Comparison of ENCODE assay signal across 27 mouse cellular contexts in the genomic region with DNA sequence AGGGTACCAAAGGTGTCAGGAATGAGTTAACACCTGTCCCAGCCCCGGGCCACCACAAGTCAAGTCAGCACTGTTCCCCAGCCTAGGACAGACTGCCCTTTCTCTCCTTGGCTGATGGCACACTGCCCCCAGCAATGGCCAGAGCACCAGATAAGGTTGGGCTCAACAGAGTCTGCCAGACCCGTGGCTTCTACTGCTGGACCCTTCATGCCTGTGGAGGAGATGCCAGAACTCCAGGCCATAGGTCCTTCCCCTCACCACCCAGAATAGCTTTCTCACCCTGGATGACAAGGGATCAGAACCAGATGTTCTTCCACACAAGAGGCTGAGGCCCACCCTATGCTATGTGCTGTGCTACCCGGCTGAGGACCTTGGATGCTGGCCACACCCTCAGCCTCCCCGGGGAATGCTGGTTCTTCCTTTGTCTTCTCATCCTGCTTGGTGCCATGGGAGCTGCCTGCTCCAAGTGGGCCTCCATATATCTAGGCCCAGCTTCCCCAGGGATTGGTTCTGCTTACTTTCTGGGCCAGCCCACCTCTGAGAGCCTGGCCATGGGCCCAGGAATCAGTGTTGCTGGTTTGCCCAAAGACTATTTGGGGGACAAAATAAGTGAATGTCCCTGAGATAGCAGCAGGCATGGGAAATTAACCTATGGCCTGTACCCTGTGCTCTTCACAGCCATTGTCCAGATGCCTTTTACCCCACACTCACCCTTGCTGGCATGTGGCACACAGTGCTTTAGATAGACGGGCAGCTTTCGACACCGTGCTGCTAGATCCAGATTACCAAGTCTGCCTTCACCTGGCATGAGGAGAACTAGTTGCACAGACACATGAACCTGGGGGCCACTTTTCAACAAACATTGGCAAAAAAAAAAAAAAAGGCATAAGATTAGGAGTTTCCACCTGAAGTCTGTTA.
DNase-seq lines count a peak whose midpoint lies in the region; ATAC-seq lines count a peak whose summit lies in the region.
"Had no signal": no experiment of that assay in that cellular context is flagged by ENCODE, and none has a peak within 500 bp of the region (broad histone marks: within the 10 kb centered on the region; RNA-seq: fewer than 3 reads in every experiment).

No protein-coding gene starts in this region.

- no peaks in the 10 kb centered on the region for H3K36me3 ChIP-seq in midbrain, embryonic 16.5 days (ENCODE audit: control insufficient read depth, insufficient read depth, low read length)
- H3K36me3 ChIP-seq in midbrain, embryonic 14.5 days (ENCODE audit: control insufficient read depth, insufficient read depth, low read length), result no peaks in the 10 kb centered on the region
- H3K36me3 ChIP-seq: embryonic facial prominence, embryonic 13.5 days; heart, embryonic 13.5 days; limb, embryonic 12.5 days; liver, embryonic 15.5 days; midbrain, embryonic 12.5 days had no signal

- H3K9ac ChIP-seq in midbrain, embryonic 16.5 days (ENCODE audit: low read depth, low read length), result no peak overlapping the region
- no peak overlapping the region for H3K9ac ChIP-seq in midbrain, embryonic 14.5 days (replicated peaks; ENCODE audit: low read length)
- H3K9ac ChIP-seq: embryonic facial prominence, embryonic 13.5 days; heart, embryonic 13.5 days; limb, embryonic 12.5 days; liver, embryonic 15.5 days; lung, embryonic 14.5 days; midbrain, embryonic 12.5 days had no signal

- no peak overlapping the region for H3K4me2 ChIP-seq in midbrain, embryonic 16.5 days (ENCODE audit: low read length)
- H3K4me2 ChIP-seq in midbrain, embryonic 14.5 days (ENCODE audit: low read length), result no peak overlapping the region
- H3K4me2 ChIP-seq: embryonic facial prominence, embryonic 13.5 days; heart, embryonic 13.5 days; limb, embryonic 12.5 days; liver, embryonic 15.5 days; lung, embryonic 14.5 days; midbrain, embryonic 12.5 days had no signal

- no peaks in the 10 kb centered on the region for H3K4me1 ChIP-seq in midbrain, embryonic 16.5 days (ENCODE audit: control insufficient read depth, insufficient read depth, low read length)
- H3K4me1 ChIP-seq in midbrain, embryonic 14.5 days (ENCODE audit: control insufficient read depth, insufficient read depth, low read length), result no peaks in the 10 kb centered on the region
- H3K4me1 ChIP-seq: limb, embryonic 12.5 days; liver, embryonic 15.5 days; megakaryocyte, embryonic 14.5 days; midbrain, embryonic 12.5 days had no signal

- peak; percentile 46 for DNase-seq in gastrocnemius, postnatal 25 days
- no peak for DNase-seq in gastrocnemius, adult 8-10 months (ENCODE audit: low spot score in 2 of 2)
- DNase-seq in midbrain, embryonic 14.5 days, result no peak
- DNase-seq in heart, postnatal 10 days, result peak; percentile 72 to 75
- peak; percentile 31 for DNase-seq in skeletal muscle tissue, adult 2 months (ENCODE audit: low read depth, low spot score)
- no peak for DNase-seq in layer of hippocampus, adult 18-20 months (ENCODE audit: low spot score in 2 of 2)
- DNase-seq in lung, postnatal 36 days, result no peak
- DNase-seq: adrenal gland, postnatal 14 days; cerebellum, adult 11-12 months; cerebellum, adult 9-11 months; gastrocnemius, postnatal 10 days; kidney, adult 8-10 months; lung, embryonic 14.5 days; lung, postnatal 4 days; thymus, postnatal 14 days had no signal

- no peaks in the 10 kb centered on the region for H3K27me3 ChIP-seq in midbrain, embryonic 16.5 days (ENCODE audit: control insufficient read depth, insufficient read depth, low read depth, low read length)
- no peaks in the 10 kb centered on the region for H3K27me3 ChIP-seq in midbrain, embryonic 14.5 days (ENCODE audit: control insufficient read depth, insufficient read depth, low read length)
- H3K27me3 ChIP-seq: embryonic facial prominence, embryonic 13.5 days; heart, embryonic 13.5 days; limb, embryonic 12.5 days; liver, embryonic 15.5 days; midbrain, embryonic 12.5 days had no signal

- no peaks in the 10 kb centered on the region for H3K9me3 ChIP-seq in midbrain, embryonic 16.5 days (replicated peaks; ENCODE audit: control insufficient read depth, low read length, poor library complexity, severe bottlenecking)
- H3K9me3 ChIP-seq in midbrain, embryonic 14.5 days (ENCODE audit: control insufficient read depth, low read length), result no peaks in the 10 kb centered on the region
- H3K9me3 ChIP-seq: embryonic facial prominence, embryonic 13.5 days; G1E; limb, embryonic 12.5 days; liver, embryonic 15.5 days; megakaryocyte, embryonic 14.5 days; midbrain, embryonic 12.5 days had no signal

- 86% methylated on average over 7 of the region's 7 CpGs for WGBS in midbrain, embryonic 16.5 days
- 87% methylated on average over 7 of the region's 7 CpGs for WGBS in midbrain, embryonic 14.5 days

- ATAC-seq in midbrain, embryonic 16.5 days, result 0 out of 2 replicates have a peak, but pooled peaks have one; percentile 21
- ATAC-seq in midbrain, embryonic 14.5 days (ENCODE audit: low FRiP score, low TSS enrichment), result no peak
- ATAC-seq: forebrain, embryonic 16.5 days; hindbrain, embryonic 16.5 days; Patski had no signal

- H3K4me3 ChIP-seq in midbrain, embryonic 16.5 days (ENCODE audit: low read depth, low read length), result no peak overlapping the region
- H3K4me3 ChIP-seq in midbrain, embryonic 14.5 days (replicated peaks; ENCODE audit: low read depth, low read length), result no peak overlapping the region
- H3K4me3 ChIP-seq: embryonic facial prominence, embryonic 13.5 days; heart, embryonic 13.5 days; limb, embryonic 12.5 days; liver, embryonic 15.5 days; megakaryocyte, embryonic 14.5 days; midbrain, embryonic 12.5 days had no signal

- intact Hi-C loops in heart, postnatal 10 days (cut with DNase I), result no loop called here

- H3K27ac ChIP-seq in midbrain, embryonic 16.5 days (ENCODE audit: low read length), result no peak overlapping the region
- H3K27ac ChIP-seq in midbrain, embryonic 14.5 days (replicated peaks; ENCODE audit: low read depth, low read length), result no peak overlapping the region
- H3K27ac ChIP-seq: embryonic facial prominence, embryonic 13.5 days; heart, embryonic 13.5 days; kidney, postnatal 0 days; limb, embryonic 12.5 days; liver, embryonic 15.5 days; midbrain, embryonic 12.5 days had no signal

Comparison
In these comparisons a context has a peak if more than half of its experiments do, and no peak if none do; other contexts are left out.
1. DNase-seq: peak in gastrocnemius, postnatal 25 days (single experiment), heart, postnatal 10 days (2 of 2) and skeletal muscle tissue, adult 2 months (single experiment); none in gastrocnemius, adult 8-10 months (0 of 2), midbrain, embryonic 14.5 days (single experiment), layer of hippocampus, adult 18-20 months (0 of 2) and lung, postnatal 36 days (single experiment).